ENCODE assay signal across 8 mouse cellular contexts in the genomic region with DNA sequence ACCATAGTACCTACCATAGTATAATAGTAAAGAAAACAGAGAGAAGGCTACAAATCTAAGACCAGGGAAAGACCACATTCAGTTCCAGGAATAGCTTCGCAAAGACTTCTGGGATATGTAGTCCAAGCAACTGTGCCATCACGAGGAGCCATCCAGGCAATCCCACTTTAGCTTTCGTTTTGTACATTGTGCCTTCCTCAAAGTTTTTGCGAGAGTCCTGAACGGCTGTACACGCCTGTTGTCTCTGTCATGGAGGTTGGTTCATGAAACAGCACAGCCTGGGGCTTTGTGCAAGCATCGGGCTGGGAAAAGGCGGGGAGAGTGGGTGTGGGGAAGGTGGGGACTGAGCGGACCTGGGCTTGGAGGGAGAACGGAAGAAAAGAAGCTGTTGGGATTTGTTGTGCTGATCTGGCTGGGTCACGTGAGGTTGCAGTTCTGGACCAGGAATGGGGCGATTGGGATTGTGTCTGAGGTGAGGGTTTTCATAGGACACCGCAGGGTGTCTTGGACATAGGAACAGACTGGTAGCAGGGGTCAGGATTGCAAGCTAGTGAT. TPM values are rescaled to one million over a fixed set of nuclear protein-coding genes. Genes with fewer than 3 reads are reported as not detected.
DNase-seq lines count a peak whose midpoint lies in the region; ATAC-seq and TF ChIP-seq lines count a peak whose summit lies in the region.

A gene (plus strand): TSS at position 167 of the 555 bp plus-strand sequence.

- TF ChIP-seq CTCF in MEL (IDR thresholded peaks at IDR 0.05 in 2 of 3, conservative IDR thresholded peaks at IDR 0.05 in 1 of 3; ENCODE audit: control insufficient read depth in 1 of 3, insufficient read depth in 1 of 3, low read depth in 2 of 3, low read length in 3 of 3, poor library complexity in 1 of 3, severe bottlenecking in 1 of 3) = no peak

- H3K9ac ChIP-seq in MEL (ENCODE audit: control insufficient read depth, low read depth, low read length, poor library complexity, severe bottlenecking) = peak within 1 kb of the TSS; percentile 56
- peak within 1 kb of the TSS; percentile 67 for H3K9ac ChIP-seq in lung, embryonic 15.5 days

- H3K4me3 ChIP-seq in MEL (ENCODE audit: control insufficient read depth in 1 of 2, insufficient read depth in 1 of 2, low read depth in 2 of 2, low read length in 2 of 2) = peak within 1 kb of the TSS; percentile 56 to 74
- H3K4me3 ChIP-seq in hindbrain, embryonic 10.5 days = peak within 1 kb of the TSS; percentile 67
- H3K4me3 ChIP-seq in lung, embryonic 15.5 days = peak within 1 kb of the TSS; percentile 82

- no peak for TF ChIP-seq EP300 in MEL (IDR thresholded peaks at IDR 0.05; ENCODE audit: low read depth in 1 of 2, low read length in 2 of 2)

- TF ChIP-seq POLR2A in MEL (IDR thresholded peaks at IDR 0.05; ENCODE audit: control insufficient read depth in 1 of 2, insufficient read depth in 1 of 2, low read depth in 1 of 2, low read length in 2 of 2, poor library complexity in 1 of 2) = 0 out of 4 replicates have a peak, but pooled peaks of 1 of the 2 experiments have one; percentile 29

- peaks cover 0 to 4% of the 10 kb centered on the region in 2 experiments; a peak in 1 of 4 replicates for H3K4me1 ChIP-seq in MEL (ENCODE audit: control insufficient read depth in 1 of 2, insufficient read depth in 2 of 2, low read length in 2 of 2)
- H3K4me1 ChIP-seq in hindbrain, embryonic 10.5 days (replicated peaks) = peaks cover 4% of the 10 kb centered on the region
- peaks cover 5% of the 10 kb centered on the region; the same call in 1 of the 2 replicates for H3K4me1 ChIP-seq in lung, embryonic 15.5 days

- no peak for TF ChIP-seq RAD21 in MEL (IDR thresholded peaks at IDR 0.05; ENCODE audit: low read depth, low read length)

- peak within 1 kb of the TSS; percentile 73 for H3K4me2 ChIP-seq in lung, embryonic 15.5 days

- 5% methylated on average over 13 of the region's 13 CpGs for WGBS in hindbrain, embryonic 10.5 days
- 2% methylated on average over 13 of the region's 13 CpGs for WGBS in lung, embryonic 15.5 days

- H3K27me3 ChIP-seq in MEL (ENCODE audit: control insufficient read depth in 1 of 2, insufficient read depth in 2 of 2, low read length in 2 of 2) = no peaks in the 10 kb centered on the region
- no peaks in the 10 kb centered on the region for H3K27me3 ChIP-seq in hindbrain, embryonic 10.5 days (ENCODE audit: insufficient read depth, poor library complexity, severe bottlenecking)
- H3K27me3 ChIP-seq in lung, embryonic 15.5 days = no peaks in the 10 kb centered on the region

- DNase-seq in MEL (ENCODE audit: low read depth, low spot score) = peak; percentile 83
- peak; percentile 68 for DNase-seq in cerebellum, adult 11-12 months
- DNase-seq in hindbrain, embryonic 10.5 days (ENCODE audit: low spot score) = peak; percentile 60
- peak; percentile 75 for DNase-seq in layer of hippocampus, adult 9-10 months (ENCODE audit: low spot score)
- peak; percentile 14 for DNase-seq in ovary, adult 18-20 months (ENCODE audit: low spot score)
- DNase-seq in thymus, postnatal 25 days = peak; percentile 54

- ATAC-seq in frontal cortex, adult (ENCODE audit: low TSS enrichment) = peak; percentile 98
- peak; percentile 91 for ATAC-seq in lung, embryonic 15.5 days (ENCODE audit: borderline replicate concordance, extremely low read depth, low FRiP score, low TSS enrichment)

- no peaks in the 10 kb centered on the region for H3K79me2 ChIP-seq in MEL (ENCODE audit: control insufficient read depth, insufficient read depth, low read length, poor library complexity)

- no peaks in the 10 kb centered on the region for H3K9me3 ChIP-seq in MEL (replicated peaks; ENCODE audit: insufficient read depth, low read length)
- no peaks in the 10 kb centered on the region for H3K9me3 ChIP-seq in hindbrain, embryonic 10.5 days
- H3K9me3 ChIP-seq in lung, embryonic 15.5 days = no peaks in the 10 kb centered on the region

- H3K27ac ChIP-seq in MEL (ENCODE audit: control insufficient read depth, low read depth, low read length) = no peak within 1 kb of the TSS
- peak within 1 kb of the TSS; percentile 86 for H3K27ac ChIP-seq in hindbrain, embryonic 10.5 days
- no peak within 1 kb of the TSS; the same call in 1 of the 2 replicates for H3K27ac ChIP-seq in lung, embryonic 15.5 days

- no peaks in the 10 kb centered on the region for H3K36me3 ChIP-seq in MEL (ENCODE audit: control insufficient read depth in 1 of 2, insufficient read depth in 2 of 2, low read length in 2 of 2)
- no peaks in the 10 kb centered on the region for H3K36me3 ChIP-seq in hindbrain, embryonic 10.5 days
- H3K36me3 ChIP-seq in lung, embryonic 15.5 days = no peaks in the 10 kb centered on the region

TF ChIP-seq in MEL, 35 proteins besides CTCF, POLR2A, EP300 and RAD21:
- TF ChIP-seq ETS1 (IDR thresholded peaks at IDR 0.05; ENCODE audit: low read depth, low read length) = no peak; the same call in 1 of the 2 replicates
- no peak for TF ChIP-seq SMC3 (IDR thresholded peaks at IDR 0.05; ENCODE audit: low read depth, low read length)
- TF ChIP-seq ELF1 (IDR thresholded peaks at IDR 0.05; ENCODE audit: low read depth, low read length) = peak; percentile 49; the same call in 1 of the 2 replicates
- no peak for TF ChIP-seq MXI1 (IDR thresholded peaks at IDR 0.05; ENCODE audit: low read depth, low read length)
- TF ChIP-seq E2F4 (IDR thresholded peaks at IDR 0.05; ENCODE audit: borderline replicate concordance, low read depth, low read length) = no peak
- no peak for TF ChIP-seq POLR2AphosphoS2 (IDR thresholded peaks at IDR 0.05; ENCODE audit: low read length)
- TF ChIP-seq HCFC1 (IDR thresholded peaks at IDR 0.05; ENCODE audit: low read depth, low read length) = peak; percentile 90
- TF ChIP-seq GABPA (IDR thresholded peaks at IDR 0.05; ENCODE audit: low read depth, low read length) = no peak
- peak in 1 of 2 experiments; percentile 29; a peak in 1 of 4 replicates for TF ChIP-seq USF2 (IDR thresholded peaks at IDR 0.05; ENCODE audit: borderline replicate concordance in 1 of 2, insufficient read depth in 1 of 2, low read depth in 1 of 2, low read length in 2 of 2)
- TF ChIP-seq TBP (IDR thresholded peaks at IDR 0.05; ENCODE audit: low read depth, low read length) = no peak
- TF ChIP-seq KAT2A (conservative IDR thresholded peaks at IDR 0.05; ENCODE audit: low read depth, low read length) = peak; percentile 59; the same call in 1 of the 2 replicates
- no peak for TF ChIP-seq JUND (IDR thresholded peaks at IDR 0.05; ENCODE audit: low read depth, low read length)
- no peak for TF ChIP-seq ZNF384 (IDR thresholded peaks at IDR 0.05; ENCODE audit: low read depth, low read length)
- peak; percentile 77 for TF ChIP-seq SIN3A (IDR thresholded peaks at IDR 0.05; ENCODE audit: low read length)
- TF ChIP-seq BHLHE40 (IDR thresholded peaks at IDR 0.05; ENCODE audit: borderline replicate concordance, low read depth, low read length) = peak; percentile 37; the same call in 1 of the 2 replicates
- TF ChIP-seq TAL1 (IDR thresholded peaks at IDR 0.05; ENCODE audit: low read length) = no peak
- no peak for TF ChIP-seq GATA1 (IDR thresholded peaks at IDR 0.05; ENCODE audit: low read depth, low read length)
- peak; percentile 87 for TF ChIP-seq CHD2 (IDR thresholded peaks at IDR 0.05; ENCODE audit: low read length)
- peak; percentile 85 for TF ChIP-seq USF1 (IDR thresholded peaks at IDR 0.05; ENCODE audit: low read depth, low read length)
- TF ChIP-seq MYB (IDR thresholded peaks at IDR 0.05; ENCODE audit: low read depth, low read length) = no peak
- TF ChIP-seq TCF12 (IDR thresholded peaks at IDR 0.05; ENCODE audit: low read depth, low read length) = no peak
- TF ChIP-seq MAZ (IDR thresholded peaks at IDR 0.05; ENCODE audit: low read depth, low read length) = no peak

RNA-seq across cellular contexts. Expression of the gene that starts here (rescaled TPM):
- 0.29 and 0.46 TPM in 2 replicates for total RNA-seq in MEL (2012; rRNA removed)
- under 1 TPM in 1 of 2 experiments, not detected in 1; 0.38 TPM for polyA plus RNA-seq in MEL (2012; ENCODE audit: insufficient read depth in 1 of 2, insufficient read length in 2 of 2, low read depth in 1 of 2, low replicate concordance in 2 of 2, missing spikeins in 1 of 2)
- 0.78 and 0.97 TPM in 2 replicates for polyA plus RNA-seq in hindbrain, embryonic 10.5 days (2016; fragmentation: Nextera tagmentation; extraction: Ambion mirVana)
- 1.6 and 1.9 TPM in 2 replicates for polyA plus RNA-seq in lung, embryonic 15.5 days (2015; fragmentation: Nextera tagmentation; extraction: Ambion mirVana)

Comparison
In these comparisons a context has a peak if more than half of its experiments do, and no peak if none do; other contexts are left out.
1. Peak in DNase-seq, H3K4me3 ChIP-seq and H3K9ac ChIP-seq in MEL; RNA of the gene not detected or under 1 TPM.
2. Peak in DNase-seq, H3K4me3 ChIP-seq and H3K27ac ChIP-seq in hindbrain, embryonic 10.5 days; RNA of the gene not detected or under 1 TPM.
3. DNase-seq: peak in every context shown above with its lines; median percentile 83 in MEL; 75 in layer of hippocampus, adult 9-10 months; 68 in cerebellum, adult 11-12 months; 60 in hindbrain, embryonic 10.5 days; 54 in thymus, postnatal 25 days; 14 in ovary, adult 18-20 months.